Mouse (Mus musculus) cerebellum, adult 9-11 months (tissue): ENCODE data around the gene Plekho2.

Experiments
- DNase-seq: peaks from one replicate; pipeline ENCODE4 v3.0.0; 2022

Plekho2 gene

GRCm38 (mm10) chr9:65525445-65526195 lies 54.2 kb downstream of the Plekho2 start:
- no peak for DNase-seq

- peak; percentile 71 for DNase-seq
Measured at GRCm38 (mm10) chr9:65523611-65524364, 56.1 kb downstream of the Plekho2 start.

GRCm38 (mm10) chr9:65520505-65520876 lies 59.3 kb downstream of the Plekho2 start:
- peak; percentile 24 for DNase-seq

- DNase-seq = peak; percentile 61
Measured at GRCm38 (mm10) chr9:65519807-65520504, 59.9 kb downstream of the Plekho2 start, which contains the start of gene Ankdd1a. Gene Ankdd1a, minus strand, starts transcription at chr9:65520193.

- peak; percentile 78 for DNase-seq
Measured at GRCm38 (mm10) chr9:65514851-65515261, 65.0 kb downstream of the Plekho2 start.

GRCm38 (mm10) chr9:65514431-65514830 lies 65.4 kb downstream of the Plekho2 start:
- no peak for DNase-seq

GRCm38 (mm10) chr9:65512520-65512919 lies 67.3 kb downstream of the Plekho2 start:
- DNase-seq = no peak

GRCm38 (mm10) chr9:65508449-65508848 lies 71.4 kb downstream of the Plekho2 start:
- no peak for DNase-seq

- no peak for DNase-seq
Measured at GRCm38 (mm10) chr9:65502721-65503505, 76.9 kb downstream of the Plekho2 start.
